Mouse (Mus musculus): Measurements from ENCODE around the gene Lhx3. TPM values are rescaled to one million over a fixed set of nuclear protein-coding genes. Genes with fewer than 3 reads are reported as not detected.

Lhx3 gene
- polyA plus RNA-seq, 1 experiment from 2014 or later = not detected

- no peak overlapping the region for H3K9ac ChIP-seq (ENCODE audit: low read depth, low read length)
- H3K4me3 ChIP-seq (ENCODE audit: low read depth, low read length) = no peak overlapping the region
- no peak overlapping the region for H3K27ac ChIP-seq (ENCODE audit: low read length)
- H3K4me2 ChIP-seq (ENCODE audit: low read length) = no peak overlapping the region
- H3K4me1 ChIP-seq (ENCODE audit: control insufficient read depth, insufficient read depth, low read length) = peaks cover 4% of the 10 kb centered on the region
- H3K9me3 ChIP-seq (replicated peaks; ENCODE audit: control insufficient read depth, low read length, poor library complexity, severe bottlenecking) = no peaks in the 10 kb centered on the region
- peaks cover 31% of the 10 kb centered on the region for H3K36me3 ChIP-seq (ENCODE audit: control insufficient read depth, insufficient read depth, low read length)
- ATAC-seq = no peak
- peaks cover 40% of the 10 kb centered on the region for H3K27me3 ChIP-seq (ENCODE audit: control insufficient read depth, insufficient read depth, low read depth, low read length)
- WGBS = 60% methylated on average over 3 of the region's 3 CpGs
These were observed 1.5 kb upstream of the Lhx3 start for GRCm38 (mm10) chr2:26209566-26209965.

DNA sequence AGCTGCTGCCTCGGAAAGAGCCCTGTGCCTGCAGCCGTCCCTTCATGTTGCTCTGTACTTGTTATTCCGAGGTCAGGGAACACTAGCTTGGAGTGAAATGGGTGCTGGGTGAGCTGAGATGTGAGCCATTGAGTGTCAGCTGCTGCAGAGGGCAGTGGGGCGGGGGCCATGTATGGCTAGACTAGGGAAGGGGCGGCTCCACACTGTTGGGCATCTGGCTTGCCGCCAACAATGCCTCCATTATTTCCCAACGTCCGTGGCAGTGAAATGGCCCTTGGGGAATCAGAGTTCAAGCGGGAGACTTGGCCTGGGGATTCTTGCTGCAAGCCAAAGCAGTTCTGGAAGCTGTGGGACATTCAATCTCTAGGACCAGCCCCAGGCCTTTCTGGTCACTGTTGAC, 530 bp downstream of the Lhx3 start:
- no peak overlapping the region for H3K27ac ChIP-seq (ENCODE audit: low read length)
- H3K27me3 ChIP-seq (ENCODE audit: control insufficient read depth, insufficient read depth, low read depth, low read length) = peaks cover 58% of the 10 kb centered on the region
- 8% methylated on average over 9 of the region's 9 CpGs for WGBS
- no peak overlapping the region for H3K4me3 ChIP-seq (ENCODE audit: low read depth, low read length)
- no peak for ATAC-seq
- H3K4me2 ChIP-seq (ENCODE audit: low read length) = no peak overlapping the region
- H3K9me3 ChIP-seq (replicated peaks; ENCODE audit: control insufficient read depth, low read length, poor library complexity, severe bottlenecking) = no peaks in the 10 kb centered on the region
- no peak overlapping the region for H3K9ac ChIP-seq (ENCODE audit: low read depth, low read length)
- H3K36me3 ChIP-seq (ENCODE audit: control insufficient read depth, insufficient read depth, low read length) = peaks cover 22% of the 10 kb centered on the region
- peaks cover 9% of the 10 kb centered on the region for H3K4me1 ChIP-seq (ENCODE audit: control insufficient read depth, insufficient read depth, low read length)

- H3K9ac ChIP-seq (ENCODE audit: low read depth, low read length) = no peak overlapping the region
- H3K27ac ChIP-seq (ENCODE audit: low read length) = no peak overlapping the region
- no peak overlapping the region for H3K4me2 ChIP-seq (ENCODE audit: low read length)
- peaks cover 7% of the 10 kb centered on the region for H3K36me3 ChIP-seq (ENCODE audit: control insufficient read depth, insufficient read depth, low read length)
- H3K27me3 ChIP-seq (ENCODE audit: control insufficient read depth, insufficient read depth, low read depth, low read length) = peaks cover 73% of the 10 kb centered on the region
- no peak overlapping the region for H3K4me3 ChIP-seq (ENCODE audit: low read depth, low read length)
- WGBS = 15% methylated on average over 10 of the region's 10 CpGs
- no peak for ATAC-seq
- peaks cover 15% of the 10 kb centered on the region for H3K4me1 ChIP-seq (ENCODE audit: control insufficient read depth, insufficient read depth, low read length)
- H3K9me3 ChIP-seq (replicated peaks; ENCODE audit: control insufficient read depth, low read length, poor library complexity, severe bottlenecking) = no peaks in the 10 kb centered on the region
These were observed 2.3 kb downstream of the Lhx3 start for GRCm38 (mm10) chr2:26205761-26206160.

DNA sequence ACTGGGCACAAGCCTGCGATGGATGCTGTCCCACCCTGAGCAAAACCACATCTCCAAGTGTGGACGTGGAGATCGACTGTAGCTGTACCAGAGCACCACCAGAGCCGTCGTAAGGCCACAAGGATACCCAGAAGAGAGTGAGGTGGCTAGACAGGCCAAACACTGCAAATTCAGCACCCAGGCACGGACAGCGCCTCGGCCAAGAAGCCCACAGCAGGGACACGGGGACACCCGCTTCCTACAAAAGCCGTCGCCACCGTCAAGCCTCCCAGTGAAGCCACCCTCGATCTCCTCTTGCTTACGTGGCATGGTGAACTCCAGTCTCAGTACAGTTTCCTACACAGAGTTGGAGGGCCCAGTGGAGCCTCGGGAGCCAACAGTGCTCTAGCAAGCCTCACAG, 3.0 kb downstream of the Lhx3 start:
- Histone ChIP-seq H3K36me3 (ENCODE audit: control insufficient read depth, insufficient read depth, low read length) (peaks cover 1% of the 10 kb centered on the region; the same call in 1 of the 2 replicates), H3K27me3 (ENCODE audit: control insufficient read depth, insufficient read depth, low read depth, low read length) (peaks cover 79% of the 10 kb centered on the region), H3K4me2 (ENCODE audit: low read length) (no peak overlapping the region), H3K9ac (ENCODE audit: low read depth, low read length) (no peak overlapping the region), H3K4me3 (ENCODE audit: low read depth, low read length) (no peak overlapping the region), H3K4me1 (ENCODE audit: control insufficient read depth, insufficient read depth, low read length) (peaks cover 15% of the 10 kb centered on the region), H3K27ac (ENCODE audit: low read length) (no peak overlapping the region), H3K9me3 (replicated peaks; ENCODE audit: control insufficient read depth, low read length, poor library complexity, severe bottlenecking) (no peaks in the 10 kb centered on the region)
- no peak for ATAC-seq
- 4% methylated on average over 16 of the region's 16 CpGs for WGBS

- ATAC-seq = no peak
These were observed 5.1 kb downstream of the Lhx3 start for GRCm38 (mm10) chr2:26202849-26203475.

DNA sequence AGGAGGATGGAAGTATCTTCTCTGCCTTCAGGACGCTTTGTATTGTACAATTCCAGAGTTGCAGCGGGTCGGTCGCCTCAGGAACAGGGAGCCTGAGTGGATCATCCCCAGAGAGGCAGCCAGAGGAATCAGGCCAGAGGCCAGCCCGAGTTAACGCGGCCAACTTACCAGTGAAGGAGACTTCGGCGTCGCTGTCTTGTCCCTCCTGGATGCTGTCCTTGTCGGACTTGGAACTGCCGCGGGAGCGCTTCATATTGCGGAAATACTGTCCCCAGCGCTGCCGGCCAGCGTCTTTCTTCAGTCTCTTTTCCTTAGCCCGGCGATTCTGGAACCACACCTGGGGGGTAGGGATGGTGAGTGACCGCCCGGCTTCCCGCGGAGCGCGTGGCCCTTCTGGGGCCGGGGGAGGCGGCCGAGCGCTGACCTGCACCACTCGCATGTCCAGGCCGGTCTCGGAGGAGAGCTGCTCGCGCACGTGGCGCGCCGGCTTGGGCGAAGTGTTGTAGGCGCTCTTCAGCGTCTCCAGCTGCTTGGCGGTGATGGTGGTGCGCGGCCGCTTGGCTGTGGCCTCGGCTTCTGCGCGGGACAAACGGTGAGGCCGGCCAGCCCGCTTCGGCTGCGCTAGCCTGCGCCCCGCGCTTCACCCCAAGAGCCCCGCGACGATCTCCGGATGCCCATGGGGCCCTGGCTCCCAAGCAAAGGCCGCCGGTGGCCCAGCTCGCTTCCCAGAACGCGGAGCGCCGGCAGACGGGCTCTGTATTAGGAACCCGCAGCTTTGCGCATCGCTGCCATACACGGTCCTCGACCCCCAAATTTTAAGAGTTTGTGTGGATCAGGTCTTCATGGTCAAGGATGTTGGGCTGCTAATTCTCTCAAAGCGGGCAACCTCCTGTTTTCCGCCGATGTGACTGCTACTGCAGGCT, 5.9 kb downstream of the Lhx3 start:
- Histone ChIP-seq H3K36me3 (ENCODE audit: control insufficient read depth, insufficient read depth, low read length) (no peaks in the 10 kb centered on the region), H3K9ac (ENCODE audit: low read depth, low read length) (peak overlapping the region; percentile 17; the same call in 1 of the 2 replicates), H3K4me3 (ENCODE audit: low read depth, low read length) (peak overlapping the region; percentile 30), H3K4me2 (ENCODE audit: low read length) (peak overlapping the region; percentile 50), H3K9me3 (replicated peaks; ENCODE audit: control insufficient read depth, low read length, poor library complexity, severe bottlenecking) (no peaks in the 10 kb centered on the region), H3K27ac (ENCODE audit: low read length) (no peak overlapping the region), H3K4me1 (ENCODE audit: control insufficient read depth, insufficient read depth, low read length) (peaks cover 20% of the 10 kb centered on the region), H3K27me3 (ENCODE audit: control insufficient read depth, insufficient read depth, low read depth, low read length) (peaks cover 94% of the 10 kb centered on the region)
- WGBS = under 1% methylated on average over 70 of the region's 77 CpGs
- ATAC-seq = no peak

More at GRCm38 (mm10) chr2:26202849-26203475, 5.1 kb downstream of the Lhx3 start:
- Histone ChIP-seq H3K36me3 (ENCODE audit: control insufficient read depth, insufficient read depth, low read length) (no peaks in the 10 kb centered on the region), H3K4me1 (ENCODE audit: control insufficient read depth, insufficient read depth, low read length) (peaks cover 20% of the 10 kb centered on the region), H3K27ac (ENCODE audit: low read length) (no peak overlapping the region), H3K27me3 (ENCODE audit: control insufficient read depth, insufficient read depth, low read depth, low read length) (peaks cover 94% of the 10 kb centered on the region), H3K4me2 (ENCODE audit: low read length) (peak overlapping the region; percentile 50), H3K9ac (ENCODE audit: low read depth, low read length) (no peak overlapping the region), H3K9me3 (replicated peaks; ENCODE audit: control insufficient read depth, low read length, poor library complexity, severe bottlenecking) (no peaks in the 10 kb centered on the region), H3K4me3 (ENCODE audit: low read depth, low read length) (peak overlapping the region; percentile 30; the same call in 1 of the 2 replicates)
- WGBS = 2% methylated on average over 36 of the region's 36 CpGs

DNA sequence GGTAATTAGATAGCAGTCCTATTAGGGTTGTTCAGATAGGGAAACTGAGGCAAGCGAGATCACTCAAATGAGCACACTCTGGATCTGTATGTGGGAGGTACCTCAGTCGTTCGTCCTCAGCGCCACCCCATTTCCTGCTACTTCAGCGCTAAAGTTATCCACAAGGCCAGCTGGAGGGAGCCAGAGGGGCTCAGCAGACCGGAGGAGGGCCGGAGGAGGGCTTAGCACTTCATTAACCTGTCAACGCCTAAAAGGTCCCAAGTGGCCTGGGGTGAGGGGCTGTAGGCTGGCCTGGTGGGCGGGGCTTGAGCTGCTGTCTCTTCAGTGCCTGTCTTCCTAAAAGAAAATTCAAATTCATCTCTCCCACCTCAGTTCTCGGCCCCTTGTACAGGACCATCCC, 9.6 kb downstream of the Lhx3 start:
- Histone ChIP-seq H3K36me3 (ENCODE audit: control insufficient read depth, insufficient read depth, low read length) (no peaks in the 10 kb centered on the region), H3K4me1 (ENCODE audit: control insufficient read depth, insufficient read depth, low read length) (peaks cover 16% of the 10 kb centered on the region), H3K4me2 (ENCODE audit: low read length) (no peak overlapping the region; the same call in 1 of the 2 replicates), H3K9me3 (replicated peaks; ENCODE audit: control insufficient read depth, low read length, poor library complexity, severe bottlenecking) (no peaks in the 10 kb centered on the region), H3K4me3 (ENCODE audit: low read depth, low read length) (no peak overlapping the region), H3K27me3 (ENCODE audit: control insufficient read depth, insufficient read depth, low read depth, low read length) (peaks cover 68% of the 10 kb centered on the region), H3K9ac (ENCODE audit: low read depth, low read length) (0 out of 2 replicates have a peak overlapping the region, but pooled peaks have one; percentile 10), H3K27ac (ENCODE audit: low read length) (no peak overlapping the region)
- no peak for ATAC-seq
- under 1% methylated on average over 10 of the region's 10 CpGs for WGBS

- Histone ChIP-seq H3K27ac (ENCODE audit: low read length) (no peak overlapping the region), H3K4me3 (ENCODE audit: low read depth, low read length) (no peak overlapping the region), H3K36me3 (ENCODE audit: control insufficient read depth, insufficient read depth, low read length) (no peaks in the 10 kb centered on the region), H3K9me3 (replicated peaks; ENCODE audit: control insufficient read depth, low read length, poor library complexity, severe bottlenecking) (no peaks in the 10 kb centered on the region), H3K27me3 (ENCODE audit: control insufficient read depth, insufficient read depth, low read depth, low read length) (peaks cover 36% of the 10 kb centered on the region), H3K9ac (ENCODE audit: low read depth, low read length) (no peak overlapping the region), H3K4me2 (ENCODE audit: low read length) (no peak overlapping the region), H3K4me1 (ENCODE audit: control insufficient read depth, insufficient read depth, low read length) (peaks cover 5% of the 10 kb centered on the region)
- ATAC-seq = no peak
- WGBS = 37% methylated on average over 7 of the region's 7 CpGs
These were observed 13.3 kb downstream of the Lhx3 start for GRCm38 (mm10) chr2:26194552-26195339.
